Mouse (Mus musculus): Measurements from ENCODE around the gene Olfr287.

The Olfr287 gene

DNA sequence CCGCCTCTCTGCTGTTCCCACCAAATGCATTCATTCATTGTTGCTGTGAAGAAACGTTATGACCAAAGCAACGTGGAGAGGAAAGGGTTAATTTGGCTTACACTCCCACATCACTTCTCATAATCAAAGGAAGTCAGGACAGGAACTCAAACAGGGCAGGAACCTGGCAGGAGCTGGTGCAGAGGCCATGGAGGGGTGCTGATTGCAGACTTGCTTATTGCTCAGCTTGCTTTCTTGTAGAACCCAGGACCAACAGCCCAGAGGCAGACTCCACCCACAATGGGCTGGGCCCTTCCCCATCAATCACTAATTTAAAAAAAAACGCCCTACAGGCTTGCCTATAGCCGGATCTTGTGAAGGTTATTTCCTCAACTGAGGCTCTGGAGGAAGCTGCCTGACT, 6.7 kb downstream of the Olfr287 start:
- Histone ChIP-seq H3K4me3 (replicated peaks; ENCODE audit: low read length) (no peak overlapping the region), H3K36me3 (ENCODE audit: insufficient read depth, low read length) (no peaks in the 10 kb centered on the region), H3K9me3 (ENCODE audit: low read length) (no peaks in the 10 kb centered on the region), H3K27me3 (ENCODE audit: insufficient read depth, low read length) (no peaks in the 10 kb centered on the region), H3K4me1 (replicated peaks; ENCODE audit: low read depth, low read length) (no peaks in the 10 kb centered on the region)
- TF ChIP-seq CTCF (conservative IDR thresholded peaks at IDR 0.05; ENCODE audit: low read length): no peak
- TF ChIP-seq NANOG (IDR thresholded peaks at IDR 0.05; ENCODE audit: borderline replicate concordance, low read length): no peak
- TF ChIP-seq POU5F1 (IDR thresholded peaks at IDR 0.05; ENCODE audit: borderline replicate concordance, low read length): no peak

DNA sequence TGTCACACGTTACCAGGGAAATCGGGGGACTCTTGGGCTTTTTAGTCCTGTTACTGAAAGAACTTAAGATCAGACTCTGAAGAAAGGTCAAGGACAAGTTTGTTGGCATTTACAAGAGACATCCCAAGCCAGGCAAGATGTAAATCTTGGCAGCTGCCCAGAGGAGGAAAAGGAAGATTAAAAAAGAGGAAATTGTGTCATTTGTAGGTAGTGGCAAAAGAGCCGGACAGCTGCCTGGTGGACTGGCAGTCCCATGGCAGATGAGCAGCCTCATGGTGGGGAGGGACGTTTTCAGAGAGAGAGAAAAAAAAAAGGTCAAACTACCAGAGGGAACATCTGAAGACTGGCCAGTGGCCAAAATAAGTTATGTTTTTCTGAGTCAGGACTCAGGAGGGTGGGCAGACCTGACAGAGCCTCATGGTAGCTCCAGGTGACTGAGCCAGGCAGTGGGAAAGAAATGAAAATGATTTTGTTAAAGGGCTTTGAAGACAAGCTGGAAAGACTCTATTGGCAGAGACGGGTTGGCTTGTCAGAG, 7.5 kb downstream of the Olfr287 start:
- Histone ChIP-seq H3K27me3 (ENCODE audit: insufficient read depth, low read length) (no peaks in the 10 kb centered on the region), H3K4me1 (replicated peaks; ENCODE audit: low read depth, low read length) (no peaks in the 10 kb centered on the region), H3K9me3 (ENCODE audit: low read length) (no peaks in the 10 kb centered on the region), H3K36me3 (ENCODE audit: insufficient read depth, low read length) (no peaks in the 10 kb centered on the region), H3K4me3 (replicated peaks; ENCODE audit: low read length) (no peak overlapping the region)
- TF ChIP-seq POU5F1 (IDR thresholded peaks at IDR 0.05; ENCODE audit: borderline replicate concordance, low read length): no peak
- TF ChIP-seq CTCF (conservative IDR thresholded peaks at IDR 0.05; ENCODE audit: low read length): no peak
- no peak for TF ChIP-seq NANOG (IDR thresholded peaks at IDR 0.05; ENCODE audit: borderline replicate concordance, low read length)

GRCm38 (mm10) chr15:98209676-98210075, 11.2 kb downstream of the Olfr287 start:
- no peaks in the 10 kb centered on the region for H3K27me3 ChIP-seq (ENCODE audit: insufficient read depth, low read length)
- TF ChIP-seq CTCF (conservative IDR thresholded peaks at IDR 0.05; ENCODE audit: low read length) (no peak), POU5F1 (IDR thresholded peaks at IDR 0.05; ENCODE audit: borderline replicate concordance, low read length) (no peak), NANOG (IDR thresholded peaks at IDR 0.05; ENCODE audit: borderline replicate concordance, low read length) (no peak)
- no peaks in the 10 kb centered on the region for H3K4me1 ChIP-seq (replicated peaks; ENCODE audit: low read depth, low read length)
- no peaks in the 10 kb centered on the region for H3K9me3 ChIP-seq (ENCODE audit: low read length)
- no peaks in the 10 kb centered on the region for H3K36me3 ChIP-seq (ENCODE audit: insufficient read depth, low read length)
- no peak overlapping the region for H3K4me3 ChIP-seq (replicated peaks; ENCODE audit: low read length)

DNA sequence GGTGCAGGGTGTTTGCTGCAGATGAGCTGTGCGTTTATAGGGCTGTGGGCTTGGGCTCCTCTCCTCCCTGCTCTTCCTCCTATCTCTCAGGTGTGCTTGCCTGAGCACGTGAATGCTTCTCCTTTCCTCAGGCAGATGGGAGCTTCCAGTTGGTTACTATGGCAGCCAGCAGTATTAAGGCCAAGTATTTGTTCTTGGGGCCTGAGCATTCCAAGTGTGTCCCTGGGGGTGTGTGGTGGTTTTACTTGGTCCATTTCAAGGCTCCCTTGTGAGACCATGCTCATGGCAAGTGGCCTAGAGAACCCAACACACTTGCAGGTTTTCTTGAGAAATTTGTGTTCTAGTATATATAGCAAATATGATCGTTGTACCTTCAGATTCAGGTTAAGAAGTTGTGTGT, 25.4 kb downstream of the Olfr287 start, which contains the start of gene Olfr288:
Olfr288 (minus strand) TSS at position 101 of the 400 bp plus-strand sequence.
- TF ChIP-seq CTCF (conservative IDR thresholded peaks at IDR 0.05; ENCODE audit: low read length): no peak
- no peak for TF ChIP-seq NANOG (IDR thresholded peaks at IDR 0.05; ENCODE audit: borderline replicate concordance, low read length)
- no peak for TF ChIP-seq POU5F1 (IDR thresholded peaks at IDR 0.05; ENCODE audit: borderline replicate concordance, low read length)
- Histone ChIP-seq H3K9me3 (ENCODE audit: low read length) (no peaks in the 10 kb centered on the region), H3K4me1 (replicated peaks; ENCODE audit: low read depth, low read length) (no peaks in the 10 kb centered on the region), H3K4me3 (replicated peaks; ENCODE audit: low read length) (no peak within 1 kb of the TSS), H3K27me3 (ENCODE audit: insufficient read depth, low read length) (peaks cover 4% of the 10 kb centered on the region), H3K36me3 (ENCODE audit: insufficient read depth, low read length) (no peaks in the 10 kb centered on the region)

DNA sequence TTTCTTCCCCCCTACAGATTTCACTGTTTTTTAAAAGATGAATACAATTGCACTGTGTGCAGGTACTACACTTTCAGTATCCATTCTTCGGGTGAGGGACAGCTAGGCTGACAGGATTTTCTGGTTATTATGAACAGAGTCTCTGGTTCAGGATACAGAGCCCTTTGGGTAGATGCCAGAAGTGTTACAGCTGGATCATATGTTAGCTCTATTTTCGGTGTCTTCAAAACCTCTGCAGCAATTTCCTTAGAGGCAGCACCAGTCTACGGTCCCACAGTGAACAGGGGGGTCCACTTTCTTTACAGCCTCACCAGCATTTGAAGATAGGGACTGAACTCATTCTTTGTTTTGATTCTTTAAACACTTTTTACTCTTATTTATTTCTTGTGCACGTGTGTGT, 36.4 kb downstream of the Olfr287 start:
- H3K4me3 ChIP-seq (replicated peaks; ENCODE audit: low read length): no peak overlapping the region
- H3K9me3 ChIP-seq (ENCODE audit: low read length): no peaks in the 10 kb centered on the region
- H3K27me3 ChIP-seq (ENCODE audit: insufficient read depth, low read length): peaks cover 22% of the 10 kb centered on the region
- H3K4me1 ChIP-seq (replicated peaks; ENCODE audit: low read depth, low read length): peaks cover 12% of the 10 kb centered on the region
- TF ChIP-seq CTCF (conservative IDR thresholded peaks at IDR 0.05; ENCODE audit: low read length) (no peak), NANOG (IDR thresholded peaks at IDR 0.05; ENCODE audit: borderline replicate concordance, low read length) (no peak), POU5F1 (IDR thresholded peaks at IDR 0.05; ENCODE audit: borderline replicate concordance, low read length) (no peak)
- no peaks in the 10 kb centered on the region for H3K36me3 ChIP-seq (ENCODE audit: insufficient read depth, low read length)

DNA sequence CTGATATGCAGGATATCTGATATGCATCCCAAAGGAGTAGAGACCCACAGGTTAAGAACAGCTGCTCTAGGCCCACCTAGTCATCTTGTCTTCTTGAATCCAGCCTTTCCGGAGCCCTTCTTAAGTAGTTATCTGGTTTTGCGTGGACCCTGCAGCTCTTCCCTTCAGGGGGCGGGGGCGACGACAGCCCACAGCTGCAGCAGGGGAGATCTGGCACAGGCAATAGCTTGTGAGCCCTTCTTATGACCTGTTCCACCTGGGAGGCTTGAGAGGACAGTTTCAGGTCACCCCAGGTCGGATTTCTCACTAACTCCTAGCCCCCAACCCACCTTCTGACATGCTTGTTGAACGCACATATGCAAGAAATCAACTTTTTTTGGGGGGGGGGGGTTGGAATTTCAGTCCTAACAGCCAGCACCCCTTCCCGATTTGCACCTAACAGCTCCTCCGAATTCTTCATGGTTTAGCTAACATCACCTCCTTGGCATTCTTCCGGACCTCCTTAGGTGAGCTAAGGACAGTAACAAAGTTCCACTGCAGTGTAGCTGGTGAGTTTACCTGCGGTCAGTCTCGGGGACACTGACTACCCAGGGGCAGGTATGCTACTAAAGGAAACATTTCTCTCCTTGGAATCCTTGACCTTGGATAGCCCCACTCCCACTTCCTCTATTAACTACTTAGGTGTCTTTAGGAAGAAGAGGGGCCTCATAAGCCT, 38.8 kb downstream of the Olfr287 start:
- no peak for TF ChIP-seq POU5F1 (IDR thresholded peaks at IDR 0.05; ENCODE audit: borderline replicate concordance, low read length)
- no peak for TF ChIP-seq CTCF (conservative IDR thresholded peaks at IDR 0.05; ENCODE audit: low read length)
- no peak for TF ChIP-seq NANOG (IDR thresholded peaks at IDR 0.05; ENCODE audit: borderline replicate concordance, low read length)
- no peaks in the 10 kb centered on the region for H3K36me3 ChIP-seq (ENCODE audit: insufficient read depth, low read length)
- no peaks in the 10 kb centered on the region for H3K9me3 ChIP-seq (ENCODE audit: low read length)
- peaks cover 29% of the 10 kb centered on the region for H3K27me3 ChIP-seq (ENCODE audit: insufficient read depth, low read length)
- no peak overlapping the region for H3K4me3 ChIP-seq (replicated peaks; ENCODE audit: low read length)
- peaks cover 12% of the 10 kb centered on the region for H3K4me1 ChIP-seq (replicated peaks; ENCODE audit: low read depth, low read length)

DNA sequence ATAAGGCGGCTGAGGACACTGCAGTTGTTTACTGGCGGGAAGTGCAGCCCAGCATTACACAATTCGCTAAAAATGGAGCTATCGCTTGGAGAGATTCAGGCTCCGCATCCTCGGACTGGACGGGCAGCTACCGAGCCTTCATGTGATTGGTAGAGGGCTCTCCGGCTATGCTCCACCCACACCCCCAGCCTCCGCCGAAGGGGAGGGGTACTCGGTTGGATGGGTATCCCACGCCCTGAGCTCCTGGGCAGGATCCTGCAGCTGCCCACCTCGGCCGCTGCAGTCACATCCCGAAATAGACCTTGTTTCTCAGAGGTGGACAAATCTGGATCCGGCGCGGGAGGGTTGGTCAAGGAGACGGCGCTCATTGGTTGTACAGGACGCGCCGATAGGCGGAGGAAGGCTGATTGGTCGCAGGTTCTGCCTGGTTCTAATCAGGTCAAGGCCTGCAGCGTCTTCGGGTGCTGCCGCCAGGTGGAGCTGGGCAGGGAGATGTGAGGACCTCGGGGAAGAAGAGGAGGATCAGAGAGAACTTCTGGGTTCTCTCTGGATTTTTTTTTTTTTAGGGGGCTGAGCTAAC, 39.6 kb downstream of the Olfr287 start:
- Histone ChIP-seq H3K36me3 (ENCODE audit: insufficient read depth, low read length) (no peaks in the 10 kb centered on the region), H3K9me3 (ENCODE audit: low read length) (no peaks in the 10 kb centered on the region), H3K4me1 (replicated peaks; ENCODE audit: low read depth, low read length) (peaks cover 12% of the 10 kb centered on the region), H3K27me3 (ENCODE audit: insufficient read depth, low read length) (peaks cover 35% of the 10 kb centered on the region), H3K4me3 (replicated peaks; ENCODE audit: low read length) (peak overlapping the region; percentile 81)
- TF ChIP-seq POU5F1 (IDR thresholded peaks at IDR 0.05; ENCODE audit: borderline replicate concordance, low read length) (no peak), CTCF (conservative IDR thresholded peaks at IDR 0.05; ENCODE audit: low read length) (peak; percentile 46)

- H3K4me3 ChIP-seq (replicated peaks; ENCODE audit: low read length): peak overlapping the region; percentile 81
- no peaks in the 10 kb centered on the region for H3K36me3 ChIP-seq (ENCODE audit: insufficient read depth, low read length)
- peaks cover 12% of the 10 kb centered on the region for H3K4me1 ChIP-seq (replicated peaks; ENCODE audit: low read depth, low read length)
- H3K27me3 ChIP-seq (ENCODE audit: insufficient read depth, low read length): peaks cover 35% of the 10 kb centered on the region
- no peaks in the 10 kb centered on the region for H3K9me3 ChIP-seq (ENCODE audit: low read length)
- TF ChIP-seq POU5F1 (IDR thresholded peaks at IDR 0.05; ENCODE audit: borderline replicate concordance, low read length) (no peak), NANOG (IDR thresholded peaks at IDR 0.05; ENCODE audit: borderline replicate concordance, low read length) (no peak), CTCF (conservative IDR thresholded peaks at IDR 0.05; ENCODE audit: low read length) (no peak)
Observed at GRCm38 (mm10) chr15:98180567-98181131, 40.2 kb downstream of the Olfr287 start.

All from E14TG2a.4 (cell line).